Mouse (Mus musculus) hindbrain, postnatal 0 days (tissue): ENCODE results near the gene Ckap4. TPM values are rescaled to one million over a fixed set of nuclear protein-coding genes. Genes with fewer than 3 reads are reported as not detected.
A peak's percentile ranks its signal among the peaks of the same experiment; 100 is the strongest.

ENCODE experiments used
- ATAC-seq: fragments of 200-750 bp; cut with Nextera tagmentation; 2 replicates; pipeline ENCODE4 v1.8.0; 2017; ENCODE audit warnings: mild to moderate bottlenecking, moderate TSS enrichment, moderate library complexity
- DNase-seq: peaks from one replicate; pipeline ENCODE4 v3.0.0-alpha.2; 2015; ENCODE audit warnings: low spot score
- H3K27ac ChIP-seq: fragments of 300-500 bp; sonication (generic); 2 replicates; pipeline ENCODE4 v1.5.1; 2014; ENCODE audit warnings: mild to moderate bottlenecking
- H3K27me3 ChIP-seq: fragments of 300-500 bp; sonication (generic); 2 replicates; pipeline ENCODE4 v1.6.1; 2014; ENCODE audit warnings: low read length, mixed read lengths; ENCODE audit not compliant: insufficient read depth
- H3K36me3 ChIP-seq: fragments of 300-500 bp; sonication (generic); 2 replicates; pipeline ENCODE4 v1.6.1; 2014; ENCODE audit warnings: low read length, mixed read lengths; ENCODE audit not compliant: insufficient read depth
- H3K4me1 ChIP-seq: fragments of 300-500 bp; sonication (generic); 2 replicates; pipeline ENCODE4 v1.6.1; 2014; ENCODE audit warnings: antibody characterized with exemption, low read length, mixed read lengths; ENCODE audit not compliant: insufficient read depth
- H3K4me2 ChIP-seq: fragments of 300-500 bp; sonication (generic); 2 replicates; pipeline ENCODE4 v1.6.1; 2014; ENCODE audit warnings: low read depth, mild to moderate bottlenecking, low read length, moderate library complexity, mixed read lengths
- H3K4me3 ChIP-seq: fragments of 300-500 bp; sonication (generic); 2 replicates; pipeline ENCODE4 v1.5.1; 2014; ENCODE audit warnings: low read length
- H3K9ac ChIP-seq: fragments of 300-500 bp; sonication (generic); replicated peaks from 2 replicates; pipeline ENCODE4 v1.6.1; 2014; ENCODE audit warnings: mild to moderate bottlenecking, low read length, moderate library complexity, mixed read lengths
- H3K9me3 ChIP-seq: fragments of 300-500 bp; sonication (generic); 2 replicates; pipeline ENCODE4 v1.6.1; 2016; ENCODE audit warnings: low read length, mixed read lengths
- CTCF ChIP-seq: IDR thresholded peaks from 2 replicates; pipeline ENCODE4 v1.5.1; 2016; ENCODE audit warnings: antibody characterized with exemption, control low read depth, low read depth
- WGBS: fragments of 180-500 bp; shearing (Covaris S2); extraction: QIAGEN DNeasy Blood & Tissue Kit; methylation state at CpG from one replicate; pipeline ENCODE4 v1.1.7; 2014; 5-methylcytosine and 5-hydroxymethylcytosine counted together
- polyA plus RNA-seq: library from polyadenylated mRNA; unstranded; fragments of >200 nt; fragmentation: Nextera tagmentation; extraction: Ambion mirVana; gene quantifications from 2 replicates; pipeline ENCODE4 v1.2.1, GENCODE M21; 2015
- total RNA-seq: library from RNA; depleted of rRNA; stranded (reverse); fragments of >200 nt; gene quantifications from 2 replicates; pipeline ENCODE4 v1.2.3, GENCODE M21; 2014; rRNA removed

Gene Ckap4
- total and polyA plus RNA-seq, 2 experiments from 2014 or later: 52.1 to 53.1 TPM

GRCm38 (mm10) chr10:84477613-84478076, 56.2 kb downstream of the Ckap4 start:
- Histone ChIP-seq H3K36me3 (no peaks in the 10 kb centered on the region), H3K9me3 (no peaks in the 10 kb centered on the region), H3K4me1 (0 out of 2 replicates have a peak, but pooled peaks cover 6% of the 10 kb centered on the region), H3K27me3 (no peaks in the 10 kb centered on the region), H3K27ac (no peak overlapping the region), H3K9ac (no peak overlapping the region), H3K4me2 (no peak overlapping the region), H3K4me3 (no peak overlapping the region)
- WGBS: 21% methylated on average over 3 of the region's 3 CpGs
- ATAC-seq: peak; percentile 35; the same call in 1 of the 2 replicates
- TF ChIP-seq CTCF: no peak
- DNase-seq: no peak

GRCm38 (mm10) chr10:84477045-84477612, 56.7 kb downstream of the Ckap4 start:
- Histone ChIP-seq H3K4me2 (no peak overlapping the region), H3K9me3 (no peaks in the 10 kb centered on the region), H3K36me3 (no peaks in the 10 kb centered on the region), H3K27me3 (no peaks in the 10 kb centered on the region), H3K27ac (no peak overlapping the region), H3K4me3 (no peak overlapping the region), H3K4me1 (0 out of 2 replicates have a peak, but pooled peaks cover 6% of the 10 kb centered on the region), H3K9ac (no peak overlapping the region)
- ATAC-seq (no peak), DNase-seq (no peak)
- 41% methylated on average over 4 of the region's 4 CpGs for WGBS
- TF ChIP-seq CTCF: no peak

Other genes with a start within 250 kb of the Ckap4 start
- 22.7 and 23.3 TPM in 2 replicates for gene Nuak1, start 93.5 kb downstream of the Ckap4 start, total RNA-seq
- 3.0 and 3.1 TPM in 2 replicates for gene Nuak1, start 93.5 kb downstream of the Ckap4 start, polyA plus RNA-seq
- gene Tcp11l2, start 42.6 kb upstream of the Ckap4 start, total RNA-seq: 8.1 and 11.2 TPM in 2 replicates
- 18.9 and 20.0 TPM in 2 replicates for gene Tcp11l2, start 42.6 kb upstream of the Ckap4 start, polyA plus RNA-seq
- 7.8 and 11.1 TPM in 2 replicates for gene Polr3b, start 88.2 kb upstream of the Ckap4 start, total RNA-seq
- gene Polr3b, start 88.2 kb upstream of the Ckap4 start, polyA plus RNA-seq: 8.7 and 10.1 TPM in 2 replicates
- 16.7 and 21.5 TPM in 2 replicates for gene Rfx4, start 222.0 kb upstream of the Ckap4 start, total RNA-seq
- gene Rfx4, start 222.0 kb upstream of the Ckap4 start, polyA plus RNA-seq: 16.1 and 17.1 TPM in 2 replicates